Mouse (Mus musculus): Measurements from ENCODE around the gene Uaca. TPM values are rescaled to one million over a fixed set of nuclear protein-coding genes. Genes with fewer than 3 reads are reported as not detected.

The Uaca gene
- total and polyA plus RNA-seq, 2 experiments from 2014 or later: 5.8 to 13.3 TPM

DNA sequence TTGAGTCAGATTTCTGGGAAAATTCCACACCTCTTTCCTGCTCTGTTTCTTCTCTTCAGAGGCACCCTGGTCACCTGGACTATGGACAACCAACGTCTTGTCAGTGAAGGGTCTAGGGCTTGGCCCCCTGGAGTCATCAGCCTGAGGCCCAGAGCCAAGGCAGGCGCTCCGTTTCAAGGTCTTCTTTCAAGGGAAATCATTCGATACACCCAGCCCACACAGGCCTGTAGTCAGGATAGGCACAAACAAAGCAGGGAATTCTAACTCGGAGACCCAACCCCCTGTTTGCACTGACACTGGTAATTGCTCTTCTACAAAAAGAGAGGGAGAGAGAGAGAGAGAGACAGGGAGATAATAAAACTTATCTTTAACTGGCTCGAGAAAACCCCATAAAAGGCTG is 42.4 kb upstream of the Uaca start:
- Histone ChIP-seq H3K36me3 (ENCODE audit: insufficient read depth, low read length) (no peaks in the 10 kb centered on the region), H3K27ac (no peak overlapping the region), H3K4me1 (ENCODE audit: insufficient read depth, low read length) (no peaks in the 10 kb centered on the region), H3K4me3 (ENCODE audit: low read length) (no peak overlapping the region), H3K9ac (replicated peaks; ENCODE audit: low read length) (no peak overlapping the region), H3K27me3 (ENCODE audit: insufficient read depth, low read length) (no peaks in the 10 kb centered on the region), H3K9me3 (ENCODE audit: low read length) (no peaks in the 10 kb centered on the region), H3K4me2 (ENCODE audit: low read depth, low read length) (no peak overlapping the region)
- no peak for ATAC-seq
- WGBS: 69% methylated on average over 6 of the region's 6 CpGs
- no peak for TF ChIP-seq CTCF (IDR thresholded peaks at IDR 0.05; ENCODE audit: low read depth)
- DNase-seq (ENCODE audit: low spot score): no peak

DNA sequence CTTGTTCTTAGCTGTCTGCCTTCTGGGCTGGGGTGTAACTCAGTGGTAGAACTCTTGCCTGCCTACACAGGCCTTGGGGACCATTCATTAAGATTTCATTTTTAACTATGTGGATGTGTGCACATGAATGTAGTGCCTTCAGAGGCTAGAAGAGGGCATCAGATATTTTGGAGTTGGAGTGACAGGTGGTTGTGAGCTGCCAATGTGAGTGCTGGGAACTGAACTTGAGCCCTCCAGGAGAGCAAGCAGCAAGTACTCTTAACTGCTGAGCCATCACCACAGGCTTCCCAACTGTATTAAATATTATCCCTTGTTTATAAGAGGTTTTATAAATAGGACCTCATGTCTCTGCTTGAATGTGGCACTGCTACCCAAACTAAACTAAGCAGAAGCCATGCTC is 41.7 kb upstream of the Uaca start:
- Histone ChIP-seq H3K36me3 (ENCODE audit: insufficient read depth, low read length) (no peaks in the 10 kb centered on the region), H3K4me3 (ENCODE audit: low read length) (no peak overlapping the region), H3K9ac (replicated peaks; ENCODE audit: low read length) (no peak overlapping the region), H3K4me2 (ENCODE audit: low read depth, low read length) (no peak overlapping the region), H3K9me3 (ENCODE audit: low read length) (no peaks in the 10 kb centered on the region), H3K4me1 (ENCODE audit: insufficient read depth, low read length) (no peaks in the 10 kb centered on the region), H3K27ac (no peak overlapping the region), H3K27me3 (ENCODE audit: insufficient read depth, low read length) (no peaks in the 10 kb centered on the region)
- TF ChIP-seq CTCF (IDR thresholded peaks at IDR 0.05; ENCODE audit: low read depth): no peak
- DNase-seq (ENCODE audit: low spot score) (no peak), ATAC-seq (no peak)

GRCm38 (mm10) chr9:60756258-60756657 is 38.1 kb upstream of the Uaca start:
- Histone ChIP-seq H3K36me3 (ENCODE audit: insufficient read depth, low read length) (no peaks in the 10 kb centered on the region), H3K27ac (no peak overlapping the region), H3K4me2 (ENCODE audit: low read depth, low read length) (no peak overlapping the region), H3K27me3 (ENCODE audit: insufficient read depth, low read length) (no peaks in the 10 kb centered on the region), H3K4me3 (ENCODE audit: low read length) (no peak overlapping the region), H3K4me1 (ENCODE audit: insufficient read depth, low read length) (no peaks in the 10 kb centered on the region), H3K9ac (replicated peaks; ENCODE audit: low read length) (no peak overlapping the region), H3K9me3 (ENCODE audit: low read length) (no peaks in the 10 kb centered on the region)
- ATAC-seq: 0 out of 2 replicates have a peak, but pooled peaks have one; percentile 62
- WGBS: 39% methylated on average over 6 of the region's 6 CpGs
- TF ChIP-seq CTCF (IDR thresholded peaks at IDR 0.05; ENCODE audit: low read depth): peak; percentile 92
- peak; percentile 78 for DNase-seq (ENCODE audit: low spot score)

- DNase-seq (ENCODE audit: low spot score) (peak; percentile 35), ATAC-seq (peak; percentile 27; the same call in 1 of the 2 replicates)
- H3K27me3 ChIP-seq (ENCODE audit: insufficient read depth, low read length): no peaks in the 10 kb centered on the region
- no peaks in the 10 kb centered on the region for H3K9me3 ChIP-seq (ENCODE audit: low read length)
- H3K4me2 ChIP-seq (ENCODE audit: low read depth, low read length): no peak overlapping the region
- no peak overlapping the region for H3K4me3 ChIP-seq (ENCODE audit: low read length)
- WGBS: 65% methylated on average over 15 of the region's 15 CpGs
- no peaks in the 10 kb centered on the region for H3K36me3 ChIP-seq (ENCODE audit: insufficient read depth, low read length)
- 0 out of 2 replicates have a peak overlapping the region, but pooled peaks have one; percentile 12 for H3K27ac ChIP-seq
- no peak for TF ChIP-seq CTCF (IDR thresholded peaks at IDR 0.05; ENCODE audit: low read depth)
- H3K9ac ChIP-seq (replicated peaks; ENCODE audit: low read length): no peak overlapping the region
- H3K4me1 ChIP-seq (ENCODE audit: insufficient read depth, low read length): no peaks in the 10 kb centered on the region
Measured at GRCm38 (mm10) chr9:60756866-60757740, 37.2 kb upstream of the Uaca start.

DNA sequence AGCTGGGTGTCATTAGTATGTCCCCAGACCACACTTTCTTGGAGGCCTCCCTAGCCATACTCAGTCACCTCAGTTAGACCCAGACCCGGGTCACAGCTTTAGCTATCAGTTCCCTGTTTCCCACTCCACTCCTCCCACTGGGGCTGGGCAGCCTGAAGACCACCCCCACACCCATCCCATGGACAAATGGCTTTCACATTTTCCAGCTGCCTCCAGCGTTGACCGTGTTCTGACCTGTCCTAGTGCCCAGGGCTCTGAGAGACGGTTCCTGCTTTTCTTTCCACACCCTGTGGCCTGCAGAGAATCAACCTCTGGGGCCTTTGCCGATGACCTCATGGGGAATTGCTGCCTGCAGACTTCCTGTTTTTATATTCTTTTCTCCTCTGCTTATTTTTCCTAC is 36.5 kb upstream of the Uaca start:
- 62% methylated on average over 5 of the region's 5 CpGs for WGBS
- Histone ChIP-seq H3K27me3 (ENCODE audit: insufficient read depth, low read length) (no peaks in the 10 kb centered on the region), H3K9me3 (ENCODE audit: low read length) (no peaks in the 10 kb centered on the region), H3K27ac (no peak overlapping the region), H3K4me3 (ENCODE audit: low read length) (no peak overlapping the region), H3K9ac (replicated peaks; ENCODE audit: low read length) (no peak overlapping the region), H3K4me2 (ENCODE audit: low read depth, low read length) (no peak overlapping the region), H3K36me3 (ENCODE audit: insufficient read depth, low read length) (no peaks in the 10 kb centered on the region), H3K4me1 (ENCODE audit: insufficient read depth, low read length) (no peaks in the 10 kb centered on the region)
- no peak for DNase-seq (ENCODE audit: low spot score)
- no peak for ATAC-seq
- TF ChIP-seq CTCF (IDR thresholded peaks at IDR 0.05; ENCODE audit: low read depth): no peak

- TF ChIP-seq CTCF (IDR thresholded peaks at IDR 0.05; ENCODE audit: low read depth): no peak
- Histone ChIP-seq H3K36me3 (ENCODE audit: insufficient read depth, low read length) (no peaks in the 10 kb centered on the region), H3K27ac (peak overlapping the region; percentile 37; the same call in 1 of the 2 replicates), H3K4me2 (ENCODE audit: low read depth, low read length) (no peak overlapping the region), H3K27me3 (ENCODE audit: insufficient read depth, low read length) (no peaks in the 10 kb centered on the region), H3K4me1 (ENCODE audit: insufficient read depth, low read length) (no peaks in the 10 kb centered on the region), H3K4me3 (ENCODE audit: low read length) (no peak overlapping the region), H3K9me3 (ENCODE audit: low read length) (no peaks in the 10 kb centered on the region), H3K9ac (replicated peaks; ENCODE audit: low read length) (no peak overlapping the region)
- DNase-seq (ENCODE audit: low spot score) (peak; percentile 4), ATAC-seq (no peak)
- WGBS: 55% methylated on average over 10 of the region's 10 CpGs
Measured at GRCm38 (mm10) chr9:60759436-60760007, 34.8 kb upstream of the Uaca start.

- no peaks in the 10 kb centered on the region for H3K27me3 ChIP-seq (ENCODE audit: insufficient read depth, low read length)
- no peak overlapping the region for H3K4me2 ChIP-seq (ENCODE audit: low read depth, low read length)
- peaks cover 3% of the 10 kb centered on the region for H3K4me1 ChIP-seq (ENCODE audit: insufficient read depth, low read length)
- no peak overlapping the region for H3K9ac ChIP-seq (replicated peaks; ENCODE audit: low read length)
- no peak for DNase-seq (ENCODE audit: low spot score)
- TF ChIP-seq CTCF (IDR thresholded peaks at IDR 0.05; ENCODE audit: low read depth): no peak
- no peaks in the 10 kb centered on the region for H3K36me3 ChIP-seq (ENCODE audit: insufficient read depth, low read length)
- no peak for ATAC-seq
- H3K4me3 ChIP-seq (ENCODE audit: low read length): no peak overlapping the region
- WGBS: 40% methylated on average over 2 of the region's 2 CpGs
- no peaks in the 10 kb centered on the region for H3K9me3 ChIP-seq (ENCODE audit: low read length)
- H3K27ac ChIP-seq: no peak overlapping the region
Measured at GRCm38 (mm10) chr9:60765181-60765580, 29.2 kb upstream of the Uaca start.

All from hindbrain, postnatal 0 days (tissue).